Mouse (Mus musculus) 3T3-L1 (cell line): ENCODE measurements around the gene Abtb2.
A peak's percentile ranks its signal among the peaks of the same experiment; 100 is the strongest.

Experiments
- DNase-seq: peaks from one replicate; pipeline ENCODE4 v3.0.0-alpha.2; 2015; ENCODE audit warnings: low read depth, low spot score

Gene Abtb2

DNA sequence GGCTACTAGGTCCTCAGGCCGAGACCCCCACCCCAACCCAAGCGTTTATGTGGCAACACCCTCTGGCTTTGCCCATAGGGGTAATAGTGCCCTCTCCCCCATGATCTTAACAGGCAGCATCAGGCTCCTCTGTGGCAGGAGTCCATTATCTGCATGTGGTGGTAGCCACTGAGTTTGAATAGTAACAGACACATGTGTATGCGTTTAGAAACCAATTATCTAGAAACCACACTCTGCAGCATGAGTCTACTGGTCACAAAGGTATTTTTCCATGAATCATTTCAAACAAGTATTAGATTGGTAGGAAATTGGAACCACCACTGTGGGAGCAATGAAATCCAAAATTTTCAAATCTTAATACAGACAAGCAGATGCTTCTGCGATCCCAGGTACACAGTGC, 119.5 kb downstream of the Abtb2 start:
- DNase-seq = peak; percentile 80

DNA sequence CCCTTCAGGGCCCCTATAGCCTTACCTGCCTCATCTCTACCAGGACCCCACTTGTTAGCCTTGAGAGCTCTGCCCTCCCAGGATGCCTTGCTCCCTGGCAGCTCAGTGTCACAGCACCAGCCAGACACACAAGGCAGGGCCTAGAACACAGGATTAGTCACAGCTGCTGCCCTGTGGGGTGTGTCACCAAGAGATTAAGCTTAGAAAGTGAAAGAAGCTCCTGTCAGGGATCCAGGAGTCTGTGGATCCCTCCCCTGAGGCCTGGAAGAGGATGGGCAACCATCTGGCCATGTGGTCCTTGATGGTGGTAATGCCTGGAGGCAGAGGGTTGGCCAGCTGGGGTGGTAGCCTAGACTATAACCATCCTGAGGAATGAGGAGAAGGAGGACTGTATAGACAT, 121.0 kb downstream of the Abtb2 start:
- DNase-seq = peak; percentile 87

DNA sequence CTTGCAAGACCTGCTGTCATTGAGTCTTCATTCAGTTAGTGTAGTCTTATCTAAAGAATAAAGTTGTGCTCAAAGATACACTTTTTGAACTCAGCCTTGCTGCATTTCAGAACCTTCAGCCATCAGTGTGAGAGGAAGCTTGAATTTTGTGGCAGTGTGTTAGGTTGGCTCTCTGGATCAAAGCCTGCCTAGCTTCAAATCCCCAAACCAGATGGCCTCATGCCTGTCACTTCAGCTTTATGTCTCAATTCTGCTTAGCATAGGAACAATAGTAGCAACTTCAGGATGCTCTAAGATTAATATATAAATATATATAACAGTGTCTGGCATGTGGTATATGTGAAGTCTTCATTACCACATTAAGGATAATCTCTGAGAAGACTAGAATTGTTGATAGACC, 121.8 kb downstream of the Abtb2 start:
- DNase-seq = no peak

DNA sequence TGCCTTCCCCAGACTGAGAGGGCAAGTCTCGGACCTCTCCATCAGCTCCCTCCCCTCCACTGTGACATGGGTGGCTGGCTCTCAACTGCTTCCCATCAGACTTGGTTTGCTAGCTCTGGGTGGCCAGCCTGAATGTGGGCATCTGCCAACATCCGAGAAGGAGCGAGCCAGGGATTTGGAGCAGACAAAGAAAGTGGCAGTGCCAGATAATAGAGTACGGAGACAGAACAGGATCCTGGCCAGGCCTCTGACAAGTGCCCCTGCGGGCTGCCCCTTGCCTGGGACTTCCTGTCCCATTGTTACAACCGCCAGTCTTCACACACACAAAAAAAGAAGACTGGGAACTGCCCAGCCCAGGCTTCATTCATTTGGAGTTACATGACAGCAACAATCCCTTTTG, 124.3 kb downstream of the Abtb2 start:
- DNase-seq = no peak

DNA sequence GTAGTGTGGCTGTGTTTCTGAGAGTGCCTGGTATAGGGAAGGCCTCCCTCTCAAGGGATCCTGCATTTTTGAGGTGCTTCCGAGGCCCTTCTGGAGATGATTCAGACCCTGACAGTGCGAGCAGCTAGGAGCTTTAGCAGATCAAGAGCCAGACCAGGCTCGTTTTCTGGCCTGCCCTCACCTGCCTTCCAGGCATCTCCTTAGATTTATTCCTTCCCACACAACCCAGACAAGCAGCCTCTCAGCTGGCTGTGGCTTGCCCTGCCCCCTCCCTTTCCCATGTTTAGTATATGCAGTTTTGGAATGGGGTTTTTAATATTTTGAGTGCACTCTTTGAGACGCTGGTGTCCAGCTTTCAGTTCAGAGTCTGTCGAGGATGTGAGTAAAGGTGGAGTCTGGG, 124.7 kb downstream of the Abtb2 start:
- DNase-seq = no peak

DNA sequence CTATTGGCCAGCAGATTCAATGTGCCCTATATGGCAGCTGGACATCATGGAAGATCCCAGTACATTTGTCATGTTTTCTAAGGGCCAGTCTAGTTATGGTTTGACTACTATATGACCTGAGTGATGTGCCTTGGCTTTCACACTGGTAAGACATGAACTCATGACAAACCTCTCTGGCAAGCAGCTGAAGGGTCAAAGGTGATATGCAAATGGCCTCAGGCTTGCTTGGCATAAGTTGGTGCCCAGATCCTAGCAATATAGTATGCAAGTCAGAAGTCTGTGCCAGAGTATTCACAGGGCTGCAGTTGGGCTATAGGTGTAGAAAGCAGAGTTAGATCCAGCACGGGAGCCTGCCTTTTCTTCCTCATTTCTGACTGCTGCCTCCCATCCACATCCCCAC, 125.2 kb downstream of the Abtb2 start:
- no peak for DNase-seq

DNA sequence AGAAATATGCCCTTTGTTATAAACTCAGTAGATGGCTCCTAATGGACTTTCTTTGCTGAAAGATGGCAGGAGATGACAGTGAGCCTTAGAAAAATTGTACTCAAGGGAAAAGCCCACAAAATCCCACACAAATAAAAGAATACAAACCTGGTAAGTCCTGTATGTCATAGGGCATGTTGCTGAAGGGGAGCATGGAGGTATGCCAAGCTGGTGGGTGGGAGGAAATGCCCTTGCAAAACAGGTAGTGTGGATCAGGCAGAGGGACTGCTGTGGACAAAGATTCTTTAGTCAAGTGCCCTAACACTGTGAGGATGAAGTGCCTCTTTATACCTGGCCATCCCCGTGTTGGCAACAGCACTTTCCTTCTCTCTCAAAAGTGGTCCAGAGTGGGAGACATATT, 126.7 kb downstream of the Abtb2 start:
- no peak for DNase-seq

DNA sequence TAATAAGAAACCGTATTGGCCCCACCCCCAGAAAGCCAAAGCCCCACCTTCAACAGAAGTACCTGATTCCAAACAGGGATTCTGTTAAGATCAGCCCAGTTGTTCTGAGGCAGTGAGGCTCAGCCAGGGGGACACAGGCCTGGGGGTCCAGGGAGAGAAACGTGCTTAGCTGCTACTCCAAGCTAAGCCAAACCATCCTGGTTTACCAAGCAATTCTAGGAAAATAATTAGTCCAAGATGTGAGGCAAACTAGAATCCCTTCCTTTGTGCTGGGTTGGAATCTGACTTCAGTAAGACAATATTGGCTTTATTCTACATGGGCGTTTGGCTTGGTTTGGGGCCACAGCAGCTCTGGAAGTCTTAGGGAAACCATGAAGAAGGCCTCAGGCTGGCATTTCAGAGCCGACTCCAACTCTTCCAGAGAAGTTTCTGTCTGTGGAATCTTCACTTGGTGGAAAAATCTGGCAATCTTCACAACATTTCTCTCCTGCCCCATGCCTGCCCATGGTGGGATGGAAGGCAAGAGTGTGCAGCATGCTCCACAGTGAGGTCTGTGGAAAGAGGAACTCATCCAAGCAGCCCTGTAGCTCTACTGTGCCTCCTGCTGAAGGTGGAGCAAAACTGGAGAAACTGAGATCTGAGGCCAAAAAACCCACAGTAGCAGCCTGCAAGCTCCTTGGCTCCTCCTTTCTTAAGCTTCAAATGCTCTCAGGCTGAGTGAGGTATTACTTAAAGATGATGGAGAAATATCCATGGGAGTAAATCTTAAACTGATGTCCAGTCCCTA, 128.9 kb downstream of the Abtb2 start:
- no peak for DNase-seq

DNA sequence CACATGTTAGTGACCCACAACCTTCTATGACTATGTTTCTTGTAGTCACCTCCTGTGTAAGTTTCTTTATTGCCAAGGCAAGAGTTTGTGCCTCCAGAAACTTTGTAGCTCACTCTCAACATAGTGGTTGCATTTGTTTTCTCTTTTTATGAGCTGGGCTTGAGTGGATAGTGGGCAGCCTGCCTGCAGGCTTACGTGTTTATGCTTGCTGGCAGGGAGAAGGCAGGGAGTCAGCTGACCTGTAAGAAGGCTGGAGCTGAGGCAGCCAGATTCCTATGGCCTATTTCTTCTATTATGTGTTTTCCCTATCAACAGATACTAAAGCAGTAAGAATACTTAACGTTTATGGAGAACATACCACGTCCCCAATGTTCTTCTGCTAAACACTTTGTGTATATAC, 130.1 kb downstream of the Abtb2 start:
- DNase-seq = peak; percentile 74

DNA sequence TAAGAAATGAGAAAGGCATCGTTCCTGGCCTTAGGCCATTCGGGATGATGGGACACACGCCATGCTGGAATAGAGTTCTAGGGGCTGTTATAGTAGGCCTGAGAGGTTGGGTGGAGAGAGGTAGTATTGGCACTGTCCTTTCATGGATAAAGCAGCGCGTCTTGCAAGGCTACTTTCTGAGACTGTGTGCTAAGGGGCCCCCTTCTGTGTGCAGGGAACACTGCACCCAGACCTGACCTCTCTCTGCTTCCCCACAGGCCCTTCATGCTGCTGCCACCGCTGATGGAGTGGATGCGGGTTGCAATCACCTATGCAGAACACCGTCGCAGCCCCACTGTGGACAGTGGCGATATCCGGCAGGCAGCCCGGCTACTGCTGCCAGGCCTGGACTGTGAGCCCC, 134.4 kb downstream of the Abtb2 start:
- DNase-seq = no peak

DNA sequence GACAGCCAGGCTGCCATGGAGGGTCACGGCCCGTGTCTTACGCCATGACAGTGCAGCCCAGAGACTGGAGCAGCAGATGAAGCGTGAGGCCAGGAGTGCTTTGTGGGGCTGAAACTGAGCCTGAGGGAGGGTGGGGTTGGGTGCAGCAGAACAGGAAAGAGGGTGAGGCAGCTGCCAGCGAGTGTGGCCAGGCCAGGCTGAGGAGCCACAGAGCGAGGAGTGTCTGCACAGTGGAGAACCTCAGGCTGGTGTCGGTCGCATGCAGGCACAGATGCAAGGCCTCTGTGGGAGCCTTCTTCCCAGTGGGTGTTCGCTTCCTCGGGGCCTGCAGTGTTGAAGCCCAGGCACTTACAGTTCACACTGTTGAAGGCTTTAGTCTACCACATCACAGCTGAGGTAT, 137.2 kb downstream of the Abtb2 start:
- no peak for DNase-seq

DNA sequence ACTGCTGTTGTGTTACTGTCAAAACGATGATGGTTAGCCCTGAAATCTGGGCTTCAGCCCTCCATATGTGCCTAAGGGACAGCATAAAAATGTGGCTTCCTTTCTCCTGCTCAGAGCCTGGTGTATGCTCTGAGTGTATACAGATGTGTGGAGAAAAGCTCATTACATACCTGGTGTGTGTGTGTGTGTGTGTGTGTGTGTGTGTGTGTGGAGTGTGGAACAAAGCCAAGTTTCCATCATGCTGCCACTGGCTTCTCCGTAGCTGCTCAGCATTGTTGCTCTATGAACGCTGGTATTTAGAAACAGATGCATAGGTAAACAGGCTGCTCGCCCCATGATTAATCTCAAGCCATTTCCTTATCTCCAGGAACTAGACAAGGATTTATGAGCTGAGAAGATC, 137.8 kb downstream of the Abtb2 start:
- DNase-seq = no peak

DNA sequence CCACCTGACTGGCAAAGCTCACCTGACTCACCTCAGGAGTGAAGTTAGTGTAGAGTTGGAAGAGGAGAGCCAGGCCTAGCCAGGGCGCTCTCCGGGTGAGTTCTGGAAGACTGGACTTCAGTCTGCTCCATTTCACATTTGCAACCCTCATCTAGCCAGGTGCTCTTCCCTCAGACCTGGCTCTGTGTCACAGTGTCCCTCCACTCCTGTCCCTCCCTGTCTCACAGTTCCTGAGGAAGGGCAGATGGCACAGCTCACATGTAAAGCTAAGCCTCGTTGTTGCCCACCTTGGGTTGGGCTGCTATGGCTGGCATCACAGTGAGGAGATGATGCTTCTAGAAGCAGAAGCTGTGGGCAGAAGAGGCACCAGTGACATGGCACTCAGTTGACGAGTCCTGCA, 139.7 kb downstream of the Abtb2 start:
- DNase-seq = no peak

DNA sequence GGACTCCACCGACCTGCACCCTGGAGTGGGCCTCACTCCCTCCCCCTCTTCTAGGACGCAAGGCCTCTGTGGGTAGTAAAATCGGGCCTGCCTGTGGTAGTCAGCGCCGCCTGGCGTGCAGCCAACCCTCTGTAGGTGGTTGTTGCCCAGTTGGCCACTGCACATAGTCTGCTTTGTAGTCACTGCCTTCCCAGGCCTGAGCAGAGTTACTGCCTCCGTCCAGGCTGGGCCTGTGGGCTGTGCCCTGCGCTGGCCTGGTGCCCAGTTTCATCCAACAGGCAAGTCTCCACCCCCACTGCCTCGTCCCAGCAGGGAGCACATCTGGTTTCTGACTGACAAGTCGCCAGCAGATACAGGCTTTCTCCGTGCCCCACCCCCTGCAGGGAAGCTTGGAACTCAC, 140.1 kb downstream of the Abtb2 start:
- peak; percentile 98 for DNase-seq

DNA sequence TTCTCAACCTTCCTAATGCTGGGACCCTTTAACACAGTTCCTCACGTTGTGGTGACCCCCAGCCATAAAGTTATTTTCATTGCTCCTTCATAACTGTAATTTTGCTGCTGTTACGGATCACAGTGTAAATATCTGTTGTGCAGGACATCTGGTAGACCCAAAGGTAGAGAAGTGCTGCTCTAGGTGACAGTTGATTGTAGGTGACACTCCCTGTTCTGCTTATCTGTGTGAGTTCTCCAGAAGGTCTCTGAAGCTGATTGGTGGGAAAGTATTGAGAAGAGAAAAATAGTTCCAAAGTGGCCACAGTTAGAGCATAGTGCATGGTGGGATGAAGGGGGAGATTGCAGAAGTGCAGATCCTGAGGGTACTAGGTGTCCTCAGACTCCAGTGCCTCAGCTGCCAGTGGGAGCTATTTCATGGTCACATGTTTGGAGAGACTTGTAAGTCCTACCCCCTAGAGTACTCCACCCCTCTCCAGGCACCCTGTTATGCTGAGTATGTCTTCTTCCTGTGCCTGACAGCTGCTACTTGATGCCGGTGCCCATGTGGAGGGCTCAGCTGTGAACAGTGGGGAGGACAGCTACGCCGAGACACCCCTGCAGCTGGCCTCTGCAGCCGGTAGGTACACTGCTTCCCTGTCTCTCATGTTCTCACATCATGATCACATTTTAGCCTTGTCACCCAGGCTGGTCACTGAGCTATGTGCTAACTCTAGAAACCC, 141.1 kb downstream of the Abtb2 start:
- no peak for DNase-seq

DNA sequence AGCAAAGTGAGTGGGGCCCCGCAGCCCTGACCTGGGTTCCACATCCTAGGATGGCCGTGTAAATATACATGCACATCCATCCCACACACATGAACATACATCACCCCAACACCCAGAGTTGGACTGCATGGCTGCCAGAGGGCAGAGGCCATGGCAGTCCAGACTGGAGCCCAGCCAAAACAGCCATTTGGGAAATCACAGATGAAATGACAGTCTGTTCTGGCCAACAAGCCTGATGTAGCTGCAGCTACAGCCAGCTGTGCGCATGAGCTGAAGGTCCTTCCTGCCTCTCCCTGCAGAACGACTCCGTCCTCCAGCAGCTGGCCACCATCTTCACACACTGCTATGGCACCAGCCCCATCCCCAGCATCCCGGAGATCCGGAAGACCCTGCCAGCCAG, 144.7 kb downstream of the Abtb2 start:
- DNase-seq = no peak

DNA sequence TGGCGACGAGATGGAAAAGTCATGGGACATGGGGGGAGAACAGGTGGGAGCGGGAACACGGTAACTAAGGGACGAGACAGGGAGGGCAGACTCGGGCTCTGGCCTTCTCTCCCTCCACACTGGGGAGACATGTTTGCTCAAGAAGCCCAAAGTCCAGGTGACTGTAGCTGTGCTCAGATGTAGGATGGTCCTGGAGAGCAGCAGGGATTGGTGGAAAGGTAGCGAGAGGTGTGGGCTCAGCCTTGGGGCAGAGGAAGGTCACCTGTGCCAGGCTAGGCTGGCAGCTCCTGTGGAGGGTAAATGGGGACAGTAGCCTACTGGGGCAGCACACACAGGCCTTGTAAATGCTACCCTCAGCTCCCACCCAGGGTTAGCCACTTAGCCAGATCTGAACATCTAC, 147.7 kb downstream of the Abtb2 start:
- DNase-seq = no peak

DNA sequence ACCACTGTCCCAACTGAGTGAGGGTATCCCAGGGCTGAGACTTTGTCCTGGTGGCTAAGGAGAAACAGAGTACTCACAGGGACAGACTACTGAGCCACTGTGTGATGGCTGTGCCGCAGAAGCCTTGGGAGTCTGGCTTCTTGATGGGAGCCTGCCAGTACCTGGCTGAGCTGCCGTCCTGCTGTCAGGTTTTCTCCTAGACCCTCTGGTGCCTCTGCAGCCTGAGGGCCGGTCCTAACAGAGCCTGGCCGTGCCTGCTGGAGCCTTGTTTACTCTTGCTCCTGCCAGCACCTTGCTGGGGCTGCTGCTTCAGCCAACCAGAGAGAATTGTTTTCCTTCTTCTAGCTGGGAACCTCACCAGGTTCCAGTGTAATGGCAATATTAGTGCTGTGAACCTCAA, 148.3 kb downstream of the Abtb2 start:
- DNase-seq = no peak

DNA sequence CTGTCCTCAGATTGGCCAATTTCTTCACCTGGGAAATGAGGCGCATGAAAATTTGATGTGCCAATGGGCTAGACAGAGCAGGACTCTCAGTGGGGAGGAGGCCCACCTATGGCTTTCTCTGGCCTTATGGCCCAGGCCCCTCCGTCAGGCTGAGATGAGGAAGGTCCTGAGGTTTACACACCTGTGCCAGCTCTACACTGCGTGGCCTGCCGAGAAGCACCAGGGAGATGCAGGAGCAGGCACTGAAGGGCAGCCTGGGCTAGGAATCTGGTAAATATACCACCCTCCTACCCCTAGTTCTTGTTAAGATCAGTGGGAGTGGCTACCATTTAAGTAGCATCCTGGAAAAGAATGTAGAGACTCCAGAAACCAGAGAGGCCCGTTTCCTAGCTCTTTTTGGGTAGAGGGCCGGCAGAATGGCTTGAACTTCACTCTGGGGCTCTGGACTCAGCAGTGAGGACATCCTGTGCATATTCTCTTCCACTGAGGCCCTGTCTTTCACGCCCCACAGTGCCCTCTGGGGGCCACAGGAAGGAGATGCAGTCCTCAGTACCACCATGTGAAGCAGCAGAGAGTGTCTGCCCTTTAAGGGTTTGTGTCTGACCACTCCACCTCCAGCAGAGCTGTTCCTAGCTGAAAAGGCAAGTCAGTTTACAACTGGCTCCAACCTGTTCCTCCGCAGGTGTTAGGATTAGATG, 152.6 kb downstream of the Abtb2 start:
- peak; percentile 92 for DNase-seq

DNA sequence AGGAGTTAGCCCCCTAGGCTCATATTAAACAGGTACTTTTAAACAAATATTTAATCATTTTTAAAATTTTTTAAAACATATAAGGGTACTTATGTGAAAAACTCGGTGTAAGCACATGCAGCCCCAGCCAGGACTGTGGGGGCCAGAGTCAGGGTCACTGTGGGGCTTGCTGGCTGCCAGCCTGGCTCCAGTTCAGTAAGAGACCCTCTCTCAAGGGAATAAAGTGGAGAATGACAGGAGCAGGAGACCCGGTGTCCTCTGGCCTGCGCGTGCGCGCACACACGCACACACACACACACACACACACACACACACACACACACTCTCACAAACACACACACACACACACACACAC, 153.2 kb downstream of the Abtb2 start:
- no peak for DNase-seq

DNA sequence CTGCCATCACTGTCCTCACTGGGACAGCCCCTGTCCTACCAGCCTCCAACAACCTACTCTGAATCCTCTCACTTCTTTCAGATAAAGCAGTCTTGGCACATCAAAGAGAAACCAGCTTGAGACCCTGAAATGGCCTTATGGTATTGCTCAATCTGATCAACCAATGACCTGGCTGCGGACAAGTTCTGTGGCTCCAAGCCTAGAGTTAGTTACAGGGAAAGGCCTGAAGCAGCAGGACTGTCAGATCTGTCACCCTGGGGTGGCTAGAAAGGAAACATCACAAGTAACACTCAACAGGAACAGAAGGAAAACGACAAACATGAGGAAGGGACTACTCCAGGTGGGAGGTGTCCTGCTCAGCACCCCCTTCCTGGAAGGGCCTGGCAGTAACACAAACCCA, 158.4 kb downstream of the Abtb2 start:
- no peak for DNase-seq

DNA sequence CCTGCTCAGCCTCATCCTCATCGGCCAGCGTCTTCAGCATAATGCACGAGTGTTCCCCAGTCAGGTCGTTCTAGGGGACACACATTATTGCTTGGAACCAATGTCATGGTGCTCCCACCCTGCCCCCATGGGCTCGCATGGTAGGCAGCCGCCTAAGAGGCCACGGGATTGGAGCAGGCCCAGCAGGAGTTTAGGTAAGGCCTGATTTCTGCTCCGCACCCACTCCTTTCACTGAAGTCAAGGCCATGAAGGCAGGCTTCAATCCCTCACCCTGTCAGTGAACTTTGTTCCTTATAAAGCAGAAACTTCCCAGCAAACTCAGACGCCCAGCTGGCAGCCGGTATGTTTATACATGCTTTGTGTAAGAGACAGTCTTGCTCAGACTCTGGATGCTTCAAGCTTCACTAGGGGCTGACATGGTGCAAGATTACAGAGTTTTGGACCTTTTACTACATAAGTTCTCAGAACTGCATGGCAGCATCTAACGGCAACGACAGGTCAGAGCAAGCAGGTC, 162.0 kb downstream of the Abtb2 start:
- DNase-seq = no peak

DNA sequence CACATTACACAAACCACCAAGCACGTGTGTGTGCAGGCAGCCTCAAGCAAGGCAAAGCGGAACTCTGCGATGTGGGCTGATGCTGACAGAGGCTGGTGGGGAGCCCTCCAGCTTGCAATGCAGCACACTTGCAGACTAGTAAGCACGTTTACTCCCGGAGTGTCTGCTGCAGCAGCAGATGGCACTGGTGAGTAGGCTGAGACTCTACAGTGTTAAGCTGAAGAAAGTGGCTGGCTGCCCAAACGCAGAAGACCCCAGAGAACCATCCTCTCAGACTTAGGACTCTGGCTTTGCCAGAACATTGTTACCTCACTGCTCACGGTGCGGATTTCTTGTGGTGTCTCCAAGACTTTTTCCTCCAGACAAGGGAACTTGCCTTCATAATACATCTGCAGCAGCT, 164.9 kb downstream of the Abtb2 start:
- no peak for DNase-seq
